Mouse (Mus musculus): ENCODE results near the gene Uchl4. TPM values are rescaled to one million over a fixed set of nuclear protein-coding genes. Genes with fewer than 3 reads are reported as not detected.

The Uchl4 gene
- polyA plus RNA-seq, 1 experiment from 2014 or later: 3.2 TPM

- ATAC-seq (ENCODE audit: low FRiP score): no peak
- H3K4me3 ChIP-seq (replicated peaks): no peak overlapping the region
- peaks cover 27% of the 10 kb centered on the region for H3K4me1 ChIP-seq
- H3K9me3 ChIP-seq (replicated peaks): no peaks in the 10 kb centered on the region
- H3K9ac ChIP-seq (replicated peaks): no peak overlapping the region
- H3K36me3 ChIP-seq: no peaks in the 10 kb centered on the region
- no peaks in the 10 kb centered on the region for H3K27me3 ChIP-seq (replicated peaks)
- H3K4me2 ChIP-seq: no peak overlapping the region
- WGBS: 43% methylated on average over 9 of the region's 9 CpGs
- no peak overlapping the region for H3K27ac ChIP-seq (replicated peaks)
Observed at GRCm38 (mm10) chr9:64232257-64232957, 2.6 kb upstream of the Uchl4 start.

GRCm38 (mm10) chr9:64233656-64234055, 1.3 kb upstream of the Uchl4 start:
- Histone ChIP-seq H3K4me1 (peaks cover 27% of the 10 kb centered on the region), H3K36me3 (no peaks in the 10 kb centered on the region), H3K27ac (replicated peaks) (no peak overlapping the region; the same call in 1 of the 2 replicates), H3K9me3 (replicated peaks) (no peaks in the 10 kb centered on the region), H3K4me3 (replicated peaks) (no peak overlapping the region), H3K27me3 (replicated peaks) (no peaks in the 10 kb centered on the region), H3K9ac (replicated peaks) (no peak overlapping the region), H3K4me2 (no peak overlapping the region)
- no peak for ATAC-seq (ENCODE audit: low FRiP score)
- WGBS: 30% methylated on average over 5 of the region's 5 CpGs

- Histone ChIP-seq H3K36me3 (no peaks in the 10 kb centered on the region), H3K9ac (replicated peaks) (no peak overlapping the region), H3K9me3 (replicated peaks) (no peaks in the 10 kb centered on the region), H3K27ac (replicated peaks) (no peak overlapping the region), H3K4me2 (no peak overlapping the region), H3K27me3 (replicated peaks) (no peaks in the 10 kb centered on the region), H3K4me3 (replicated peaks) (no peak overlapping the region), H3K4me1 (peaks cover 24% of the 10 kb centered on the region)
- WGBS: 97% methylated on average over 7 of the region's 7 CpGs
- no peak for ATAC-seq (ENCODE audit: low FRiP score)
Observed at GRCm38 (mm10) chr9:64236056-64236455, 1.1 kb downstream of the Uchl4 start.

- H3K9me3 ChIP-seq (replicated peaks): no peaks in the 10 kb centered on the region
- ATAC-seq (ENCODE audit: low FRiP score): no peak
- 48% methylated on average over 2 of the region's 2 CpGs for WGBS
Observed at GRCm38 (mm10) chr9:64240116-64240515, 5.1 kb downstream of the Uchl4 start.

GRCm38 (mm10) chr9:64240681-64241080, 5.7 kb downstream of the Uchl4 start:
- Histone ChIP-seq H3K4me3 (replicated peaks) (no peak overlapping the region), H3K9me3 (replicated peaks) (no peaks in the 10 kb centered on the region), H3K9ac (replicated peaks) (no peak overlapping the region), H3K27ac (replicated peaks) (no peak overlapping the region), H3K27me3 (replicated peaks) (no peaks in the 10 kb centered on the region), H3K4me2 (no peak overlapping the region), H3K36me3 (no peaks in the 10 kb centered on the region), H3K4me1 (peaks cover 4% of the 10 kb centered on the region; the same call in 1 of the 2 replicates)
- no peak for ATAC-seq (ENCODE audit: low FRiP score)
- 63% methylated on average over 8 of the region's 8 CpGs for WGBS

More at GRCm38 (mm10) chr9:64240116-64240515, 5.1 kb downstream of the Uchl4 start:
- H3K4me2 ChIP-seq: no peak overlapping the region
- H3K4me3 ChIP-seq (replicated peaks): no peak overlapping the region
- peaks cover 4% of the 10 kb centered on the region; the same call in 1 of the 2 replicates for H3K4me1 ChIP-seq
- H3K27me3 ChIP-seq (replicated peaks): no peaks in the 10 kb centered on the region
- H3K27ac ChIP-seq (replicated peaks): no peak overlapping the region
- H3K9ac ChIP-seq (replicated peaks): no peak overlapping the region
- H3K36me3 ChIP-seq: no peaks in the 10 kb centered on the region

- Histone ChIP-seq H3K4me1 (peaks cover 4% of the 10 kb centered on the region; the same call in 1 of the 2 replicates), H3K9me3 (replicated peaks) (no peaks in the 10 kb centered on the region), H3K9ac (replicated peaks) (no peak overlapping the region), H3K4me3 (replicated peaks) (no peak overlapping the region), H3K36me3 (no peaks in the 10 kb centered on the region), H3K4me2 (no peak overlapping the region), H3K27me3 (replicated peaks) (no peaks in the 10 kb centered on the region), H3K27ac (replicated peaks) (no peak overlapping the region)
- ATAC-seq (ENCODE audit: low FRiP score): no peak
- WGBS: 75% methylated on average over 6 of the region's 6 CpGs
Observed at GRCm38 (mm10) chr9:64242381-64242831, 7.4 kb downstream of the Uchl4 start.

GRCm38 (mm10) chr9:64249371-64249770, 14.4 kb downstream of the Uchl4 start:
- Histone ChIP-seq H3K36me3 (no peaks in the 10 kb centered on the region), H3K27me3 (replicated peaks) (no peaks in the 10 kb centered on the region), H3K4me3 (replicated peaks) (no peak overlapping the region), H3K27ac (replicated peaks) (no peak overlapping the region), H3K4me2 (no peak overlapping the region), H3K4me1 (peaks cover 24% of the 10 kb centered on the region), H3K9me3 (replicated peaks) (no peaks in the 10 kb centered on the region), H3K9ac (replicated peaks) (no peak overlapping the region)
- ATAC-seq (ENCODE audit: low FRiP score): no peak
- WGBS: 70% methylated on average over 1 of the region's 1 CpGs

GRCm38 (mm10) chr9:64250111-64250730, 15.2 kb downstream of the Uchl4 start:
- H3K9me3 ChIP-seq (replicated peaks): no peaks in the 10 kb centered on the region
- ATAC-seq (ENCODE audit: low FRiP score): no peak
- no peaks in the 10 kb centered on the region for H3K27me3 ChIP-seq (replicated peaks)
- no peak overlapping the region for H3K4me3 ChIP-seq (replicated peaks)
- no peak overlapping the region for H3K4me2 ChIP-seq
- no peak overlapping the region for H3K27ac ChIP-seq (replicated peaks)
- peaks cover 24% of the 10 kb centered on the region for H3K4me1 ChIP-seq
- no peaks in the 10 kb centered on the region for H3K36me3 ChIP-seq
- H3K9ac ChIP-seq (replicated peaks): no peak overlapping the region

GRCm38 (mm10) chr9:64252591-64253020, 17.6 kb downstream of the Uchl4 start:
- Histone ChIP-seq H3K4me3 (replicated peaks) (peak overlapping the region; percentile 98), H3K9me3 (replicated peaks) (no peaks in the 10 kb centered on the region), H3K4me1 (peaks cover 24% of the 10 kb centered on the region), H3K4me2 (peak overlapping the region; percentile 94), H3K9ac (replicated peaks) (peak overlapping the region; percentile 88), H3K27ac (replicated peaks) (peak overlapping the region; percentile 91), H3K27me3 (replicated peaks) (no peaks in the 10 kb centered on the region), H3K36me3 (no peaks in the 10 kb centered on the region)
- 1% methylated on average over 16 of the region's 16 CpGs for WGBS
- peak; percentile 2; the same call in 1 of the 2 replicates for ATAC-seq (ENCODE audit: low FRiP score)

GRCm38 (mm10) chr9:64253021-64253904, 18.3 kb downstream of the Uchl4 start, which contains the start of gene Map2k1:
Map2k1 (minus strand) TSS chr9:64253631.
- H3K4me2 ChIP-seq: peak within 1 kb of the TSS; percentile 94
- H3K4me3 ChIP-seq (replicated peaks): peak within 1 kb of the TSS; percentile 98
- H3K27ac ChIP-seq (replicated peaks): peak within 1 kb of the TSS; percentile 91
- WGBS: under 1% methylated on average over 89 of the region's 89 CpGs
- peak within 1 kb of the TSS; percentile 88 for H3K9ac ChIP-seq (replicated peaks)
- no peaks in the 10 kb centered on the region for H3K9me3 ChIP-seq (replicated peaks)
- H3K4me1 ChIP-seq: peaks cover 24% of the 10 kb centered on the region
- no peaks in the 10 kb centered on the region for H3K36me3 ChIP-seq
- no peaks in the 10 kb centered on the region for H3K27me3 ChIP-seq (replicated peaks)
- ATAC-seq (ENCODE audit: low FRiP score): peak; percentile 99

GRCm38 (mm10) chr9:64255422-64255821, 20.4 kb downstream of the Uchl4 start:
- Histone ChIP-seq H3K4me2 (no peak overlapping the region), H3K9ac (replicated peaks) (no peak overlapping the region), H3K4me1 (peaks cover 21% of the 10 kb centered on the region), H3K4me3 (replicated peaks) (no peak overlapping the region), H3K9me3 (replicated peaks) (no peaks in the 10 kb centered on the region), H3K27me3 (replicated peaks) (no peaks in the 10 kb centered on the region), H3K36me3 (no peaks in the 10 kb centered on the region), H3K27ac (replicated peaks) (no peak overlapping the region)
- 86% methylated on average over 3 of the region's 3 CpGs for WGBS
- ATAC-seq (ENCODE audit: low FRiP score): no peak
